Comparison of ENCODE assay signal across 10 mouse cellular contexts in the genomic region with DNA sequence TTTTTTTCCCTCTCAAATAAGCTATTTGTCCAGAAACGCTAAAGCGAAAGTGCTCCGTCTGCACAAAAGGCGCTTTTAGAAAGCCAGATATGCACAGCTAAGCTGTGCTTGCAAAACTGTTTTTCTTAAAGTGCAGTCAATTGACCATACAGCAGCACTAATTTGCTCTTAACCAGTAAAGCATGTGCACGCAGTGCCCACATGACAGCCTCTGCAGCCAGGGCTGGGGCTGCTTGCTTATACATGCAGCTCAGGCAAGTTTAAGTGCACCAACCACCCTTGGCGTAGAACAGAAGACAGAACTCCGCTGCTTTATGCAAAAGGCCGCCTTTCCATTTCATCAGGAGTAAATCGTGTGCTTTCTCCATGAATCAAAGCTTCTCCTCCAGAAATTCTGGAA.
DNase-seq lines count a peak whose midpoint lies in the region; ATAC-seq and TF ChIP-seq lines count a peak whose summit lies in the region.
"Had no signal": no experiment of that assay in that cellular context is flagged by ENCODE, and none has a peak within 500 bp of the region (broad histone marks: within the 10 kb centered on the region; RNA-seq: fewer than 3 reads in every experiment).

No protein-coding gene starts in this region.

- 75% methylated on average over 9 of the region's 9 CpGs for WGBS in embryonic facial prominence, embryonic 10.5 days
- WGBS in hindbrain, postnatal 0 days, result 55% methylated on average over 9 of the region's 9 CpGs
- WGBS in midbrain, postnatal 0 days, result 49% methylated on average over 9 of the region's 9 CpGs

- no peaks in the 10 kb centered on the region for H3K27me3 ChIP-seq in embryonic facial prominence, embryonic 10.5 days (replicated peaks; ENCODE audit: low read depth, poor library complexity, severe bottlenecking)
- no peaks in the 10 kb centered on the region for H3K27me3 ChIP-seq in hindbrain, postnatal 0 days (ENCODE audit: insufficient read depth, low read length)
- H3K27me3 ChIP-seq in midbrain, postnatal 0 days (ENCODE audit: insufficient read depth, low read length), result no peaks in the 10 kb centered on the region
- H3K27me3 ChIP-seq: lung, embryonic 15.5 days had no signal

- peak; percentile 92 for ATAC-seq in frontal cortex, adult (ENCODE audit: low TSS enrichment)
- ATAC-seq in hindbrain, postnatal 0 days, result peak; percentile 49
- ATAC-seq in midbrain, postnatal 0 days (ENCODE audit: low FRiP score), result peak; percentile 66; the same call in 1 of the 2 replicates

- no peak overlapping the region for H3K27ac ChIP-seq in embryonic facial prominence, embryonic 10.5 days (replicated peaks)
- no peak overlapping the region for H3K27ac ChIP-seq in hindbrain, postnatal 0 days
- no peak overlapping the region for H3K27ac ChIP-seq in midbrain, postnatal 0 days (ENCODE audit: low read depth, low read length)
- H3K27ac ChIP-seq: lung, embryonic 15.5 days had no signal

- no peak for TF ChIP-seq CTCF in hindbrain, postnatal 0 days (IDR thresholded peaks at IDR 0.05; ENCODE audit: low read depth)
- TF ChIP-seq CTCF in midbrain, postnatal 0 days (IDR thresholded peaks at IDR 0.05), result no peak

- 0 out of 2 replicates have a peak, but pooled peaks cover 2% of the 10 kb centered on the region for H3K4me1 ChIP-seq in embryonic facial prominence, embryonic 10.5 days
- no peaks in the 10 kb centered on the region; the same call in 1 of the 2 replicates for H3K4me1 ChIP-seq in hindbrain, postnatal 0 days (ENCODE audit: insufficient read depth, low read length)
- H3K4me1 ChIP-seq in midbrain, postnatal 0 days (ENCODE audit: insufficient read depth, low read length), result no peaks in the 10 kb centered on the region
- H3K4me1 ChIP-seq: lung, embryonic 15.5 days had no signal

- no peak for DNase-seq in frontal cortex, postnatal 14 days (ENCODE audit: low spot score in 2 of 2)
- DNase-seq in embryonic facial prominence, embryonic 10.5 days (ENCODE audit: low spot score), result peak; percentile 34
- peak; percentile 53 for DNase-seq in hindbrain, postnatal 0 days (ENCODE audit: low spot score)
- DNase-seq in midbrain, postnatal 0 days (ENCODE audit: low spot score), result peak; percentile 42
- no peak for DNase-seq in adrenal gland, adult (ENCODE audit: inconsistent age in 2 of 2, low spot score in 1 of 2)
- no peak for DNase-seq in heart, adult 8-10 months (ENCODE audit: low spot score)
- no peak for DNase-seq in thymus, postnatal 4 days
- DNase-seq: adrenal gland, postnatal 36 days had no signal

- no peak overlapping the region for H3K9ac ChIP-seq in hindbrain, postnatal 0 days (replicated peaks; ENCODE audit: low read length)
- H3K9ac ChIP-seq in midbrain, postnatal 0 days (replicated peaks; ENCODE audit: low read length, poor library complexity, severe bottlenecking), result no peak overlapping the region
- H3K9ac ChIP-seq: lung, embryonic 15.5 days had no signal

- peak overlapping the region; percentile 37 for H3K4me2 ChIP-seq in hindbrain, postnatal 0 days (ENCODE audit: low read depth, low read length)
- peak overlapping the region; percentile 24 for H3K4me2 ChIP-seq in midbrain, postnatal 0 days (ENCODE audit: low read depth, low read length, poor library complexity, severe bottlenecking)
- H3K4me2 ChIP-seq: lung, embryonic 15.5 days had no signal

- no peaks in the 10 kb centered on the region for H3K36me3 ChIP-seq in embryonic facial prominence, embryonic 10.5 days (replicated peaks)
- H3K36me3 ChIP-seq in hindbrain, postnatal 0 days (ENCODE audit: insufficient read depth, low read length), result no peaks in the 10 kb centered on the region
- no peaks in the 10 kb centered on the region for H3K36me3 ChIP-seq in midbrain, postnatal 0 days (ENCODE audit: insufficient read depth, low read length)
- H3K36me3 ChIP-seq: lung, embryonic 15.5 days had no signal

- H3K4me3 ChIP-seq in embryonic facial prominence, embryonic 10.5 days, result no peak overlapping the region
- H3K4me3 ChIP-seq in hindbrain, postnatal 0 days (ENCODE audit: low read length), result no peak overlapping the region
- no peak overlapping the region for H3K4me3 ChIP-seq in midbrain, postnatal 0 days (ENCODE audit: low read depth, low read length)
- H3K4me3 ChIP-seq: lung, embryonic 15.5 days had no signal

- no peaks in the 10 kb centered on the region for H3K9me3 ChIP-seq in embryonic facial prominence, embryonic 10.5 days
- no peaks in the 10 kb centered on the region for H3K9me3 ChIP-seq in hindbrain, postnatal 0 days (ENCODE audit: low read length)
- H3K9me3 ChIP-seq in midbrain, postnatal 0 days (ENCODE audit: low read length), result no peaks in the 10 kb centered on the region
- H3K9me3 ChIP-seq: lung, embryonic 15.5 days had no signal

Comparison
In these comparisons a context has a peak if more than half of its experiments do, and no peak if none do; other contexts are left out.
1. DNase-seq: peak in embryonic facial prominence, embryonic 10.5 days (single experiment), hindbrain, postnatal 0 days (single experiment) and midbrain, postnatal 0 days (single experiment); none in frontal cortex, postnatal 14 days (0 of 2), adrenal gland, adult (0 of 2), heart, adult 8-10 months (single experiment) and thymus, postnatal 4 days (single experiment).
2. Peak in every context shown above with its lines, with median percentiles within 50 percentile points of each other: ATAC-seq.